Mouse (Mus musculus): Measurements from ENCODE around the gene Dmrtc1c1.
"Not testable (repeated sequence)": the region's sequence is repeated elsewhere in the genome, so short reads cannot be mapped to it uniquely, and the experiment has no call there.

The Dmrtc1c1 gene

GRCm38 (mm10) chrX:102802663-102803062, at the start of gene Dmrtc1c1:
Gene Dmrtc1c1, plus strand, starts transcription at chrX:102802963.
- DNase-seq = not testable (repeated sequence)

DNA sequence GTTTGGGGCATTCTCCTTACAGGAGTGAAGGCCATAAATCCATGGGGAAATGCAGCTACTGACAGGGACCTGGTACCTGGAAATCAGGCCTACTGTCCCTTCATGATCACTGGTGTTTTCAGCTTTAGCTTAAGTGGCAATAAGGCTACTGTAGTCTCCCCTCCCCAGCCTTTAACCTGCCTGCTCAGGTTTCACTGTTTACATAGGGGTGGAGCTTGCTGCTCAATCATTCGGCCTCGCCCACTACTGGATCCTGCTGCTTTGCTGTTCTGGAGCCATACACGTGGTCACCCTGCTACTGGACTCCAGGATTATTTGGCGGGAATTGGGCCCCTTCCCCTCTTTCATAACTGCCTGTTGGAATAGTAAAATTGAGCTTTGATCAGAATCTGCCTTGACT, 36.9 kb upstream of the Dmrtc1c1 start:
- no peak for DNase-seq

- no peak for DNase-seq
These were observed 9.5 kb downstream of the Dmrtc1c1 start for GRCm38 (mm10) chrX:102812311-102812710.

- DNase-seq = not testable (repeated sequence)
These were observed 51.8 kb downstream of the Dmrtc1c1 start, which contains the start of gene Dmrtc1c2 for GRCm38 (mm10) chrX:102854516-102854915. Gene Dmrtc1c2, minus strand, starts transcription at chrX:102854616.

Measured in cerebellum, adult 8-10 months (tissue).